12 mouse cellular contexts compared by ENCODE assay signal in genomic region chr9:56265022-56265360, GRCm38 (mm10).
DNase-seq lines count a peak whose midpoint lies in the region; ATAC-seq and TF ChIP-seq lines count a peak whose summit lies in the region.
"Had no signal": no experiment of that assay in that cellular context is flagged by ENCODE, and none has a peak within 500 bp of the region (broad histone marks: within the 10 kb centered on the region; RNA-seq: fewer than 3 reads in every experiment).

No protein-coding gene starts in this region.

- 20% methylated on average over 8 of the region's 8 CpGs for WGBS in heart, embryonic 15.5 days
- whole genome bisulfite sequencing in stomach, embryonic 16.5 days: 34% methylated on average over 8 of the region's 8 CpGs
- 29% methylated on average over 8 of the region's 8 CpGs for WGBS in stomach, postnatal 0 days

- ATAC-seq in heart, embryonic 15.5 days (replicated peaks; ENCODE audit: insufficient number of reproducible peaks, insufficient read depth, low FRiP score, low read depth): no peak
- ATAC-seq in stomach, embryonic 16.5 days (ENCODE audit: insufficient read depth, low FRiP score): no peak
- ATAC-seq in stomach, postnatal 0 days (ENCODE audit: low FRiP score, low TSS enrichment): no peak
- ATAC-seq in granulocyte monocyte progenitor cell, adult 5-6 weeks (replicated peaks; ENCODE audit: poor library complexity, severe bottlenecking): peak; percentile 53

- H3K36me3 ChIP-seq in heart, embryonic 15.5 days: no peaks in the 10 kb centered on the region
- H3K36me3 ChIP-seq in stomach, embryonic 16.5 days (ENCODE audit: control insufficient read depth, insufficient read depth, low read length): peaks cover 3% of the 10 kb centered on the region; the same call in 1 of the 2 replicates
- H3K36me3 ChIP-seq in stomach, postnatal 0 days (ENCODE audit: control insufficient read depth, insufficient read depth, low read length): no peaks in the 10 kb centered on the region
- H3K36me3 ChIP-seq: forebrain, embryonic 10.5 days; liver, embryonic 15.5 days; midbrain, embryonic 10.5 days had no signal

- peak overlapping the region; percentile 12; the same call in 1 of the 2 replicates for H3K4me2 ChIP-seq in heart, embryonic 15.5 days
- no peak overlapping the region for H3K4me2 ChIP-seq in stomach, embryonic 16.5 days (ENCODE audit: low read depth, low read length)
- no peak overlapping the region for H3K4me2 ChIP-seq in stomach, postnatal 0 days (replicated peaks; ENCODE audit: low read depth)
- H3K4me2 ChIP-seq: hindbrain, embryonic 14.5 days; liver, embryonic 15.5 days had no signal

- peaks cover 35% of the 10 kb centered on the region for H3K4me1 ChIP-seq in heart, embryonic 15.5 days (replicated peaks)
- H3K4me1 ChIP-seq in stomach, embryonic 16.5 days (ENCODE audit: control insufficient read depth, insufficient read depth, low read length): peaks cover 7% of the 10 kb centered on the region; the same call in 1 of the 2 replicates
- H3K4me1 ChIP-seq in stomach, postnatal 0 days (replicated peaks; ENCODE audit: control insufficient read depth, insufficient read depth): no peaks in the 10 kb centered on the region
- H3K4me1 ChIP-seq: forebrain, embryonic 10.5 days; midbrain, embryonic 10.5 days had no signal

- H3K9ac ChIP-seq in heart, embryonic 15.5 days: no peak overlapping the region
- H3K9ac ChIP-seq in stomach, embryonic 16.5 days (ENCODE audit: low read length): no peak overlapping the region
- no peak overlapping the region for H3K9ac ChIP-seq in stomach, postnatal 0 days (ENCODE audit: low read length)
- H3K9ac ChIP-seq: hindbrain, embryonic 14.5 days; liver, embryonic 15.5 days had no signal

- TF ChIP-seq EP300 in stomach, postnatal 0 days (optimal IDR thresholded peaks at IDR 0.05): no peak

- no peak for DNase-seq in heart, adult 18-20 months
- no peak for DNase-seq in stomach, postnatal 0 days (ENCODE audit: low spot score)
- peak; percentile 67 for DNase-seq in urinary bladder, postnatal 14 days (ENCODE audit: low spot score)
- DNase-seq in right cerebral cortex, postnatal 4 days: no peak
- no peak for DNase-seq in cerebellum, adult 11-12 months

- no peaks in the 10 kb centered on the region for H3K27me3 ChIP-seq in heart, embryonic 15.5 days
- no peaks in the 10 kb centered on the region for H3K27me3 ChIP-seq in stomach, embryonic 16.5 days (ENCODE audit: control insufficient read depth, insufficient read depth, low read length)
- no peaks in the 10 kb centered on the region for H3K27me3 ChIP-seq in stomach, postnatal 0 days (ENCODE audit: control insufficient read depth, insufficient read depth, low read length)
- H3K27me3 ChIP-seq: liver, embryonic 15.5 days had no signal

- no peak for TF ChIP-seq CTCF in stomach, postnatal 0 days (IDR thresholded peaks at IDR 0.05; ENCODE audit: low read depth)

- peaks cover 5% of the 10 kb centered on the region for H3K9me3 ChIP-seq in heart, embryonic 15.5 days (replicated peaks)
- H3K9me3 ChIP-seq in stomach, embryonic 16.5 days (replicated peaks; ENCODE audit: control insufficient read depth, low read length): peaks cover 5% of the 10 kb centered on the region
- peaks cover 4% of the 10 kb centered on the region for H3K9me3 ChIP-seq in stomach, postnatal 0 days (ENCODE audit: control insufficient read depth, low read length)

- no peak overlapping the region for H3K4me3 ChIP-seq in heart, embryonic 15.5 days
- H3K4me3 ChIP-seq in stomach, embryonic 16.5 days (replicated peaks; ENCODE audit: low read length): no peak overlapping the region
- no peak overlapping the region for H3K4me3 ChIP-seq in stomach, postnatal 0 days (ENCODE audit: low read depth, low read length)
- H3K4me3 ChIP-seq: forebrain, embryonic 10.5 days; liver, embryonic 15.5 days; midbrain, embryonic 10.5 days had no signal

- peak overlapping the region; percentile 23; the same call in 1 of the 2 replicates for H3K27ac ChIP-seq in heart, embryonic 15.5 days
- peak overlapping the region; percentile 42 for H3K27ac ChIP-seq in stomach, embryonic 16.5 days (ENCODE audit: low read length)
- H3K27ac ChIP-seq in stomach, postnatal 0 days (replicated peaks): no peak overlapping the region
- H3K27ac ChIP-seq: forebrain, embryonic 10.5 days; hindbrain, embryonic 14.5 days; liver, embryonic 15.5 days; midbrain, embryonic 10.5 days had no signal
